Mouse (Mus musculus): ENCODE data around the gene Atp1a2. TPM values are rescaled to one million over a fixed set of nuclear protein-coding genes. Genes with fewer than 3 reads are reported as not detected.
"Not testable (repeated sequence)": the region's sequence is repeated elsewhere in the genome, so short reads cannot be mapped to it uniquely, and the experiment has no call there.

Atp1a2 gene
- total RNA-seq, 1 experiment from 2014 or later = not detected

DNA sequence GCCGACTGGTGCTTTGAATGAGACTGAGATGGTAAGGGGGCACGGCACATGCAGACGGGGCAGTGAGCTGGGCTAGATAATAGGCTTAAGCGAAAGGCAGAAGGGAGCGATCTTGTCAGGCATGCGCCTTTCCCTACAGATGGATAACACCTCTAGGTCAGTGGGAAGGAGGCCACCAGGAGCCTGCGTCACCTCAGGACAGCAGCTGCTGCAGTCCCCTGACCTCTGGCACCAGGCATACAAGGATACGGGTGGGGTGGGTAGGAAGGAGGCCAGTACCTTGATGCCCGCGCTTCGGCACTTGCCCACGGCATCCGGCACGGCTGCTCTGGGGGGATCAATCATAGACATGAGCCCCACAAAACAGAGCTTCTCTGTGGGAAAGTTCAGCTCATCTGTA lies 13.6 kb downstream of the Atp1a2 start:
- ATAC-seq (ENCODE audit: extremely low read depth, insufficient number of reproducible peaks, low FRiP score, poor library complexity, severe bottlenecking) = no peak

DNA sequence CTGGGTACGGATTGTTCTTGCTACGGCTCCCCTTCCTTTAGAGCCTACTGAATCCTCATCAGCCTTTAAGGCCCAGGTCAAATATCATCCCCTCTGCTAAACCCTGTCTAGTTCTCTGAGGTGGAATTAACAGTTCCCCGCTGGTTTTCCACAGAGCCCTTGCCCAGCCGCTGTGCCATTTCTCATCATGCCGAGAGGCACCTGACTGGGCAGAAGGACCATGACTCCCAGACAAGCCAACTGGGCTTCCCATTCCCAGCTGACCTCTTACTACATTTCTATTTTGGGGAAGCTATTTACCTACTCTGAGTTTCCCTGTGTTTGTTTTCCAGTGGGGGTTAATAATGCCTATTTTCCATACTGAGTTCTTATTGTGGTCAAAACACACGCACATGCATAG lies 14.8 kb downstream of the Atp1a2 start:
- no peak for ATAC-seq (ENCODE audit: extremely low read depth, insufficient number of reproducible peaks, low FRiP score, poor library complexity, severe bottlenecking)

DNA sequence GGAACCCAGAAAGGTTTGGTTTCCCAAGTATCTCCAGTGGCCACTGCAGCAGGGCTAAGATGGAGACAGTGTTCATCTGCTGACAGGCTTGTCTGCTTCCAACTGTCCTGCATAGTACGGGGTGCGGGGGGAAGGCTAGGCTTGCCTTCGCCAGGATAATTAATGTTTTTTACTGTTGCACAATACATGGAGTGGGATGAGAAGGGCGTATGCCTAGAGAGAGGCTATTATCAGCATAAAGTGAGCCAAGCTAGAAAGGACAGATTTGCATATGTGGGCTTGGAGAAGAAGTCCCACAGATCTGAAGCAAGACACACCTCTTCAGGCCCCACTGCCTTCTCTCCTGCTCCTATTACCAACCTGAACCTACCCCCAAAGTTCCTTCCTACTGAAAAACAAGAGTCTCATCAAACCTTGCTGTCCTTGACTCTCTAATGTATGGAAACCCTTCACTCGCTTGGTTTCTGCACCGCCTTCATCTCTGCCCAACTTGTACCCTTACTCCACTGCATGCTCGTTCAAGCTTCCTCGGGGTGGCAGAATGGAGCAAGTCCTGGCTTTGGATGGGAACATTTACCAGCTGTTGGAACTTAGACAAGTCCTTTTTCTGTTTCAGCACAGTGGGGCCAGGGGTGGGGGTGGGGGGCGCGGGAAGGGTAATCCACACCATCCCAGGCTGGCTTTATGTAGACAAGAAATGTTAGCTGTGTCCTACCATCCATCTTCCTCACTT lies 16.2 kb downstream of the Atp1a2 start:
- ATAC-seq (ENCODE audit: extremely low read depth, insufficient number of reproducible peaks, low FRiP score, poor library complexity, severe bottlenecking) = no peak

DNA sequence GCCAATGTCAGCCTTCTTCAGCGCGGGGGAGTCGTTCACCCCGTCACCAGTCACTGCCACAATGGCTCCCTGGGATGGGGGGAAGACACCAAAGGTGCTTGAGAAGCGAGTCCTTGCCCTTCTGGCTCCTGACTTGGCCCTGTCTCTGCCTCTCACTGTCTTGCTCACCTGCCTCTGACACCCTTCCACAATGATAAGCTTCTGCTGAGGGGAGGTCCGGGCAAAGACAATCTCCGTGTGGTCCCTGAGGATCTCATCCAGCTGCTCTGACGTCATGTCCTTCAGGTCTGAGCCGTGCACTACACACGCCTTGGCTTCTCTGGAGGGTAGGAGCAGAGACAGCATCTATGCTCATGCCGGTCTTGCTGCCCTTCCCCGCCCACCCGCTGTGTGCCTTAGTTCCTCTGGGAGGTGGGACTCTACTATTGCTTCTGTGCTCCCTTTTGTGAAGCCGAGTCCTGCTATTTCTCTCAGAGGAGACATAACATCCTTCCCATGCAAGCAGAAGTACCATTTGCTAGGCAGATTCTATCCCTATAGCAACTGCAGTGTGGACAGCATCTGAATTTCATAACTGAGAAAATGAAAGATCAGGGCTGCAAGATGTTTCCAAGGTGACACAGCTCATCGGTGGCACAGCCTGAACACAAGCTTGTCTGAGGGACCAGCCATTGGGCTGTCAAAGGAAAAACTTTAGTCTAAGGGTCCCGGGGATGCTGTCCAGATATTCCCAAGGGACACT lies 17.9 kb downstream of the Atp1a2 start:
- ATAC-seq (ENCODE audit: extremely low read depth, insufficient number of reproducible peaks, low FRiP score, poor library complexity, severe bottlenecking) = no peak

DNA sequence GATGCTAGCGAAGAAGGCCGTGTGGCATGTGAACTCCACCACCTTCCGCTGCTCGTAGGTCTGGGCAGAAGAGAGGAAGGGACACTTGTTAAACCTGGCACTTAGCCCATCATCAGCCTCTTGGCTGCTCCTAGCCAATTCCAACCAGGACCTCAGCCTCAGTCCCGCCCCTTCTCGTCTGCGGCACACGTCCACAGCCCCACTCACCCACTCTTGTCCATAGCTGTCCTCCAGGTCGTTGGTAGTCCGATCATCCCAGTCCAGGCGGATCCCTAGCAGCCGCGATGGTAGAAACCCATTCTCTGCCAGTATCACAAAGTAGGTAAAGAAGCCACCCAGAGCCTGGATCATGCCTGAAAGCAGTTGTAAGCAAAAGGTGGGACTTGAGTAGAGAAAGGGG lies 19.5 kb downstream of the Atp1a2 start:
- no peak for ATAC-seq (ENCODE audit: extremely low read depth, insufficient number of reproducible peaks, low FRiP score, poor library complexity, severe bottlenecking)

DNA sequence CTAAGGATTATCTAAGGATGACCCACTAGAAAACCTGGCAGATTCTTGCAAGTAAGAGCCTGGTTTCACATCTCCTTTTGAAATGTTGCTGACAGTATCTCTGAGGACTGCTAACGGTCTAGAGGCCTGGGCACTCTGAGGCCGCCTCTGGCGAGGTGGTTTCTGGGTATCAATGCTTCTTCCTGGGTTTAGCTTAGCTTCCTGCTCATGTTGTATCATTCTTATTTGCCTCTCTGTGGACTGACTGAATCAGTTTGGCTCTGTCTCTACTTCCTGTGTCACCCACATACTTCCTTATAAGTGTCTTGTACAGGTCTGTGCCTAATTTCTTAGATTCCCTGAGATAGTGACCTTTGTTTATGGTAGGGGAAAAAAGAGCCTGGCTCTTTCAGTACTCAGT lies 20.7 kb downstream of the Atp1a2 start:
- peak; percentile 87 for ATAC-seq (ENCODE audit: extremely low read depth, insufficient number of reproducible peaks, low FRiP score, poor library complexity, severe bottlenecking)

DNA sequence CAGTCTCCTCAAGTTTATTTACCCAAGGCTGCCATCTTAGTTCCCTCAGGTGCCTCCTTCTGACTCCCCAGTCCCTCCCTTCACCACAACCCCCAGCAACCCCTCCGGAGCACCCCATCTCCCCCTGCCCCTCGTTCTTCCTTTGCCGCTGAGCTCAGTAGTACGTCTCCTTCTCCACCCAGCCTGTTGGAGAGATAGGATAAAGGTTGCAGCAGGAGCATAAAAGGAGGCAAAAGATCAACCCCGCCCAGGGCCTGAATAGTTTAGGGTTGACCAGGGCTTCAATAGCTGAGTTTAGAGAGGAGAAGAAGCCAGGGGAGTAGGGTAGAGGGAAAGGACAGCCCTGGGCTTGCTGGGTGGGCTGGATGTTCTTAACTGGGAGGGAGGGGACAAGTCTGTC lies 23.3 kb downstream of the Atp1a2 start:
- ATAC-seq (ENCODE audit: extremely low read depth, insufficient number of reproducible peaks, low FRiP score, poor library complexity, severe bottlenecking) = no peak

DNA sequence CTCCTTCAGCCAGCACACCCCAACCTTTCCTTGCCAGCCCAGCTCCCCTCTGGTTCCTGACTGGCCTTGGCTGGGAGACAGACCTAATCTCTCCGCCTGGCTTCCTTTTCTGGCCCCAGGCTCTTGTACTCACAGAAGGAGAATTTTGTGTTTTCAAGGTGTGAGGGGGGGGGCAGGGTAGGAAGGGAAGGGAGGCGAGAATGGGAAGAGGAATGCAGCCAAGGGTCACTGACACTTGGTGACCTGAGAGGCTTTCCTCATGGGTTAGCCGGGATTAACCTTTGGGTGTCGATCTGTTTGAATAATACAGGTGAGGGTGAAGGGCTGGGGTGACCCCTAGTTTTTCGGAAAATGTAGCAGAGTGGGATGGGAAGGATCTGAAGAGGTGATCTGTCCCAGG lies 23.7 kb downstream of the Atp1a2 start:
- no peak for ATAC-seq (ENCODE audit: extremely low read depth, insufficient number of reproducible peaks, low FRiP score, poor library complexity, severe bottlenecking)

DNA sequence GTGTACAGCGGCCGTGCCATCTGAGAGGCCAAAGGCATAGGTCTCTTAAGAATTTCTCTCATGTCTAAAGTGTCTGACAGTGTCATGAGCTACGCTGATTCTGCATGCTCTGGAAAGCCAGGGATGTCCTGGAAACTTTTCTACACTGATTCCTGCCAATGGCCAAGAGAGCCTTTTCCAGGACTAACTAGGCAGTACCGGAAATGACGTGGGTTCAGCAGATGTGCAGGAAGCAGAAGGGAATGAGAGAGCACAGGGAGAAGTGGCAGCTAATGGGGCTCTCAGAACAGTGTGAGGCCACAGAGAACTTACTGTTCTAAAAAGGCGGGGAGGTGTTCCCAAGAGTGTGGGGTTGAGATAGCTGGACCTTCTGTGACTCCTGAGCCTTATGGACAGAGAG lies 24.5 kb downstream of the Atp1a2 start:
- ATAC-seq (ENCODE audit: extremely low read depth, insufficient number of reproducible peaks, low FRiP score, poor library complexity, severe bottlenecking) = no peak

DNA sequence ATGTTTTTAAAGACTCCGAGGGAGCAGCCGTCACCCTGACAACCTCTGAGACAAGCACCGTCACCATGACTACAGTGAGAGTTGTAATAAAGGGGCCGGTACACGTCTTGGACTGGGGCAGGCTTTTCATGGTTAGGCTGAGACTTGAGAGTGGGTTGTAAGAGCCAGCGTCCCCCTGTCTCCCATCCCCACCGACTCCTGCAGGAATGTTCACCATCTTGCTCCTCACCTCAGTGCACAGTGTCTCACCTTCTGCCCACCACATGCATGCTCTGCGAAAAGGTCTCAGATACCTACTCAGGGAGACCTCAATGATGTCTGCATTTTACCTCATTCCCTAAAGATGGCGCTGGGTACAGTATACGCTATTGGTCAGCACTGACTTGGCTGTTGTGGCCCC lies 26.1 kb downstream of the Atp1a2 start:
- ATAC-seq (ENCODE audit: extremely low read depth, insufficient number of reproducible peaks, low FRiP score, poor library complexity, severe bottlenecking) = no peak

DNA sequence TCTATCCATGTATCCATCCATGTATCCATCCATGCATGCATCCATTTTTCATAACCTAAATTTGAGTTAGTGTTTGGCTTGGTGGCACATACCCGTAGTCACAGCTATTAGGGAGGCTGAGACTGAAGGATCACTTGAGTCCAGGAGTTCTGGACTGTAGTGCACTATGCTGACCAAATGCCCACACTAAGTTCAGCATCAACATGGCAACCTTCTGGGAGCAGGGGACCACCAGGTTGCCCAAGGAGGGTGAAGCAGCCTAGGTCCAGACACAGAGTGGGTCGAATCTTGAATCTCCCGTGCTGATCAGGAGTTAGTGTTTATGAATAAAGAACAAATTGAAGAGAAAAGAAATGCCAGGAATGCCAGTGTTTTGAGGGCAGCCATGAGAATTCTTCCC lies 26.7 kb downstream of the Atp1a2 start:
- ATAC-seq (ENCODE audit: extremely low read depth, insufficient number of reproducible peaks, low FRiP score, poor library complexity, severe bottlenecking) = no peak

DNA sequence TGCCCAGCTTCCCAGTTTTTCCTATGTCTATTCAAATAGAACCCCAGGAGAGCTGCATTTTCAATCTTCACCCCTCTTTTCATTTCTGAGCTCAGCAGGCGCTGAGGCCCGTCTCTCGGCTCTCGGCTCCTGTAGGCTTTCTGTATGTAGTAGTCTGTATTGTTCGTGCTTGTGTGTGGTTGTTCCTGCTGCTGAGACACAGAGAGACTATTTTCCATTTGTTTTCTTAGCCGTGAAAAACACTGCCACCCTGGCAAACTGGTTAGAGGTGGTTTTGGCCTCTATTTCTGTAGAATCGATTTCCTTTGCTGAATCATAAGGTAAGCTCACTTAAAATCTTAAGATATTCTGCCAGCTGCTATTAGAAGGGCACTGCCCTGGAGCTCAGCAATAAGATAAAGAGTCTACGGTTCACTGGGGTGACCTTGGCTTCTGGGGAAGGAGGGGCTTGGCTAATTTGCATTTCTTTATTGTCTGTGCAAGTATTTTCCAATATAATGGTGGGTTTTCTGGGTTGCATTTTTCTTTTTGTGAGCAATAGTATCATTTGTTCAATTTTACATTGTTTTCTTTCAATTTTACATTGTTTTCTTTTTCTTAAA lies 36.3 kb downstream of the Atp1a2 start, which contains the start of gene Igsf8:
Gene Igsf8, plus strand, starts transcription at position 165 of the 602 bp plus-strand sequence.
- no peak for ATAC-seq (ENCODE audit: extremely low read depth, insufficient number of reproducible peaks, low FRiP score, poor library complexity, severe bottlenecking)

DNA sequence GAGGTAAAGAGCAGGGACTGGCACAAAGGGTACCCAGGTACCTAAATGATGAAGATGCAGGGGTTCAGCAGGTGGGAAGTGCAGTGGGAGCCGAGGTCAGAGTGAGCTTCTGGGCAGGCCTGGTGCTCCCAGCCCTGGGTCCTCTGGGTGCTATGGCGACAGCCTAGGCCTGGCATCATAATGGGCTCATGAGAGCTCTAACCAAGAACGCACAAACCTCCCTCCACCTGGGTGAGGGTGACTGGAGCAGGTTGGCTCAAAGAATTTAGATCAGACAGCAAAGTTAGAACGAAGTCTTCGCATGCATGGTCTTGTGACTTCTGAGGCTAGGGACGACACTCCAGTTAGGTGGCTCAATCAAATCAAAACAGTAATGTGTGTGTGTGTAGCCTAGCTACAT lies 39.5 kb downstream of the Atp1a2 start, which contains the start of gene Atp1a4:
Gene Atp1a4, minus strand, starts transcription at position 101 of the 400 bp plus-strand sequence.
- no peak for ATAC-seq (ENCODE audit: extremely low read depth, insufficient number of reproducible peaks, low FRiP score, poor library complexity, severe bottlenecking)

DNA sequence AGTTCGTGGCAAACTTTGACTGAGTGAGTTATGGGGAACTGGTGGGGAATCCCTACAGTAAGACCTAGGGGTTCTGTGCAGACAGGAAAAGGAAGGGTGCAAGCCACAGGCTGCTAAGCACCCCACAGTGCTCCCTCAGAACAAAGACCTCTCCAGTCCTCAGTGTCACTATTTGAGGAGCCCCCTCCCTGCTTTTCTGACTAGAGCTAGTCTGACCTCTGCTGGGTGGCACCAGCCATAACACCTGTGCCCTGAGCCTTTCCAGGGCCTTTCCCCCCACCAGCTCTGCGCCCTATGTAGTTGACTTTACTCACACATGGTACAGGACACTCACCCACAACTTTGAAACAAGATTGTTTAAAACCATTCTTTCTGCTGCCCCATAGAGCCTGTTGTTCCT lies 50.2 kb downstream of the Atp1a2 start:
- ATAC-seq (ENCODE audit: extremely low read depth, insufficient number of reproducible peaks, low FRiP score, poor library complexity, severe bottlenecking) = 0 out of 2 replicates have a peak, but pooled peaks have one; percentile 26

DNA sequence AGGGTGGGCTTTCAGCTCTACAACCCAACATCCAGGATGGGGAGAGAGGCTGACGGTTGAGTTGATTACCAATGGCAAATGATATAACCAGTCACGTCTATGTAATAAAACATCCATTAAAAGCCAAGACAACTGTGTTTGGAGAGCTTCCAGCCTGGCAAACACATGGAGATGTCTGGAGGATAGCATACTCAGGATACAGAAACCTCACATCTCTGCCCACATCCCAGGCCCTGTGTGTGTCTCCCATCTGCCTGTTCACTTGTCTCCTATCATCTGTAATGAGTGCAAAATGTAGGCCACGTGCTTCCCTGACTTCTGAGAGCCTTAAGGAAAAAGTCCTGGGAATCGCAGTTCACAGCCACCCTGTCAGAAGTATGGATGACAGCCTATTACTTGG lies 50.6 kb downstream of the Atp1a2 start:
- no peak for ATAC-seq (ENCODE audit: extremely low read depth, insufficient number of reproducible peaks, low FRiP score, poor library complexity, severe bottlenecking)

DNA sequence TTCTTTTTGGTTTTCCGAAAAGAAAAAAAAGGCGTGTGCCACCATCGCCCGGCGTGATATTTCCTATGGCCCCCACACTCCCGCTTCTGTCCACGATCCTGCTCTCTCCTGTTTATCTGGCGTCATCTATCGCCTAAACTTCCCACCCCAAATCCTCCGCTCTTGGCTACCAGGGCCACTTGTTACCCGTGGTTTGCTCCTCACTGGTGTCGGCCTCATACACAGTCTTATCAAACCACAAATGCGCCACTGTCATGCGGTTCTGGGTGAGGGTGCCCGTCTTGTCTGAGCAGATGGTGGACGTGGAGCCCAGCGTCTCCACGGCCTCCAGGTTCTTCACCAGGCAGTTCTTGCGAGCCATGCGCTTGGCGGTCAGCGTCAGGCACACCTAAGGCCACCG lies 53.2 kb downstream of the Atp1a2 start:
- not testable (repeated sequence) for ATAC-seq (ENCODE audit: extremely low read depth, insufficient number of reproducible peaks, low FRiP score, poor library complexity, severe bottlenecking)

DNA sequence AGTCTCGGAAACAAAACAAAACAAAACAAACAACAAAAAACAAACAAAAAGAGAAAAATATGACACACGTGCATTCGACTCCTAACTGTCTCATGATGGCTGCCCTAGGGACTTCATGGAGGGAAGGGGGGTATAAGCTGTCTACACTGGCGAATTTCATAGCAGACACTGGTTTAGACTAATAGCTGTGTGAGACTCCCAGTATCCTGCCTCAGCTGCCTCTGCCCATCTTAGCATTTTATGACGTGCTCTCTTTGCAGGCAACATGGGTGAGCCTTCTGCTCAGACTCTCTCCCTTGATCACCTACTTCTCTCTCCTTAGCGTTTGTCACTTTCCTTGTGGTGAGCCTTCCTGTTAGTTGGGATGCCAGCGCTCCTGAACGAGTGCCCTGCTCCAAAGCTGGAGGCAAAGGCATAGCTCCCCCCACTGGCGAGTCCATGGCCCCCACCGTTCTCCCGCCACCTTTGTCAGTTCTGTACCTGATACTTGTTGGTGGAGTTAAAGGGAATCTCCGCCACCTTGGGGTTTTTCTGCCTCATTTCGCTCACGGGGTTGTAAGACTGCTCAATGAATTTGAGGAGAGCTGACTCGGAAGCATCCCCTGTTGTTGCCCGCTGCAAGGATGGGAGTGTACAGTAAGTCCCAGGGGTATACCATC lies 54.2 kb downstream of the Atp1a2 start:
- ATAC-seq (ENCODE audit: extremely low read depth, insufficient number of reproducible peaks, low FRiP score, poor library complexity, severe bottlenecking) = no peak

DNA sequence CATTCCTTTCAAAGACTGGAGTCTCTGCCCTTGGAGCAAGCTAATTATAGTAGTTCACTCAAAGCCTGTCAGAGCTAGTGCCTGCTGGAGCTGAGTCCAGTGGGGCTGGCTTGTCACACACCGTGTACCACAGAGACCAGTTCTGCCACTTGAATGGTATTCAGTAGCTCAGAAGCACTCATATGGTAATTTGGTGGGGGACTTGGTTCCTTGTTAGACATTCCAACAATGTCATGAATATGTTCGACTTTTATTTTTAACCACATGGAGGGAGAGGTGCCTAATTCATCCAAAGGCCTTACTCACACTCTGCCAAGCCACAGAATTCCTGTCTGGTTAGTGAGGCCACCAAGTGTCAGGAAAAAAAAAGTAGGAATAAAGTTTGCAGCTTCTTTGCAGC lies 55.5 kb downstream of the Atp1a2 start:
- no peak for ATAC-seq (ENCODE audit: extremely low read depth, insufficient number of reproducible peaks, low FRiP score, poor library complexity, severe bottlenecking)

DNA sequence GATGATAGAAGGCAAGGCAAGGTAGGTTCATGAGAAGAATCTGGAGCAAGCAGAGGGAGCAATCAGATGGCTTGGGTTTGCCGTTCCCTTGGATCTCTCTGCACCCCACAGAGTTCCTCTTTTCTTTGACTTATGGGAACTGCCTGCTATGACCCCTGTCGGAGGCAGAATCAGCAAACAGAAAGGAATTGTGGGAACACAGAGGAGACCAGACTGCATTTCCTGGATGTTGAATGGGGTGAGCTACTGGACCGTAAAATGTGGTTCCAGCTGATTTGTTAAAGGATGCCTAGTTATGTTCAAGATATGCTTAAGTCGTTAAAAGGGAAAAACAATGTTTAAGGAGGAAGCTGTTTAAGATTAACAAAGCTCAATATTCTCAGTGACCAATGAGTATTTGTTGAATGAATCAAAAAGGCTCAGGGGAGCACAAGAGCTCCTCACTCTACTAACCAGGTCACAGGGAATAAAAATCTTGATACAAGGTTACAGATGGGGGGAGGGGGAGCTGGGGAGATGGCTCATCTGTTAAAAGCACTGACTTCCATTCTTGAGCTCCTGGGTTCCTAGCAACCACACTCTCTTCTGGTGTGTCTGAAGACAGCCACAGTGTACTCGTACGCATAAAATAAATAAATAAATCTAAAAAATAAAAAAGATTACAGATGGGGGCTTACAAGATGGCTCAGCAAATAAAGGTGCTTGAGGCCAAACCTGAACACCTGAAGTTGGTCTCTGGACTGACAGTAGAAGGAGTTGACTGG lies 56.7 kb downstream of the Atp1a2 start:
- ATAC-seq (ENCODE audit: extremely low read depth, insufficient number of reproducible peaks, low FRiP score, poor library complexity, severe bottlenecking) = 0 out of 2 replicates have a peak, but pooled peaks have one; percentile 6
